Mouse (Mus musculus) midbrain, embryonic 15.5 days (tissue): ENCODE data around the gene Plekhb2. TPM values are rescaled to one million over a fixed set of nuclear protein-coding genes. Genes with fewer than 3 reads are reported as not detected.
A peak's percentile ranks its signal among the peaks of the same experiment; 100 is the strongest.

ENCODE experiments used
- ATAC-seq: fragments of 200-750 bp; cut with Nextera tagmentation; replicated peaks from 2 replicates; pipeline ENCODE4 v1.8.0; 2017; ENCODE audit warnings: moderate TSS enrichment
- H3K27ac ChIP-seq: fragments of 300-500 bp; sonication (generic); 2 replicates; pipeline ENCODE4 v1.5.1; 2015; ENCODE audit warnings: mild to moderate bottlenecking, inconsistent platforms
- H3K27me3 ChIP-seq: fragments of 300-500 bp; sonication (generic); replicated peaks from 2 replicates; pipeline ENCODE4 v1.6.1; 2015; ENCODE audit warnings: inconsistent platforms
- H3K36me3 ChIP-seq: fragments of 300-500 bp; sonication (generic); replicated peaks from 2 replicates; pipeline ENCODE4 v1.6.1; 2015; ENCODE audit warnings: inconsistent platforms
- H3K4me1 ChIP-seq: fragments of 300-500 bp; sonication (generic); 2 replicates; pipeline ENCODE4 v1.6.1; 2015; ENCODE audit warnings: inconsistent platforms
- H3K4me2 ChIP-seq: fragments of 300-500 bp; sonication (generic); 2 replicates; pipeline ENCODE4 v1.6.1; 2015; ENCODE audit warnings: inconsistent platforms, mild to moderate bottlenecking, moderate library complexity
- H3K4me3 ChIP-seq: fragments of 300-500 bp; sonication (generic); 2 replicates; pipeline ENCODE4 v1.5.1; 2015; ENCODE audit warnings: mild to moderate bottlenecking, inconsistent platforms
- H3K9ac ChIP-seq: fragments of 300-500 bp; sonication (generic); 2 replicates; pipeline ENCODE4 v1.6.1; 2015; ENCODE audit warnings: mild to moderate bottlenecking, inconsistent platforms
- H3K9me3 ChIP-seq: fragments of 300-500 bp; sonication (generic); 2 replicates; pipeline ENCODE4 v1.6.1; 2016; ENCODE audit warnings: inconsistent platforms
- WGBS: fragments of 180-500 bp; shearing (Covaris S2); methylation state at CpG from one replicate; pipeline ENCODE4 v1.1.7; 2015; ENCODE audit warnings: mixed read lengths; 5-methylcytosine and 5-hydroxymethylcytosine counted together
- polyA plus RNA-seq: library from polyadenylated mRNA; unstranded; fragments of >200 nt; fragmentation: Nextera tagmentation; extraction: Ambion mirVana; gene quantifications from 2 replicates; pipeline ENCODE4 v1.2.1, GENCODE M21; 2015

Gene Plekhb2
- polyA plus RNA-seq, 1 experiment from 2014 or later: 72.6 TPM

GRCm38 (mm10) chr1:34837951-34838689 is 11.7 kb upstream of the Plekhb2 start:
- no peak overlapping the region for H3K9ac ChIP-seq
- ATAC-seq: no peak
- no peak overlapping the region for H3K27ac ChIP-seq
- 41% methylated on average over 6 of the region's 6 CpGs for WGBS
- peaks cover 39% of the 10 kb centered on the region for H3K4me1 ChIP-seq
- H3K36me3 ChIP-seq: no peaks in the 10 kb centered on the region; the same call in 1 of the 2 replicates
- no peaks in the 10 kb centered on the region for H3K9me3 ChIP-seq
- no peak overlapping the region for H3K4me2 ChIP-seq
- no peak overlapping the region for H3K4me3 ChIP-seq
- no peaks in the 10 kb centered on the region for H3K27me3 ChIP-seq

GRCm38 (mm10) chr1:34839241-34839640 is 10.5 kb upstream of the Plekhb2 start:
- no peak for ATAC-seq
- Histone ChIP-seq H3K4me2 (no peak overlapping the region), H3K27ac (no peak overlapping the region), H3K9ac (no peak overlapping the region), H3K4me1 (peaks cover 46% of the 10 kb centered on the region), H3K4me3 (no peak overlapping the region), H3K27me3 (no peaks in the 10 kb centered on the region), H3K36me3 (no peaks in the 10 kb centered on the region; the same call in 1 of the 2 replicates), H3K9me3 (no peaks in the 10 kb centered on the region)
- WGBS: 63% methylated on average over 12 of the region's 12 CpGs

- Histone ChIP-seq H3K27me3 (no peaks in the 10 kb centered on the region), H3K4me1 (peaks cover 46% of the 10 kb centered on the region), H3K4me3 (peak overlapping the region; percentile 85), H3K27ac (peak overlapping the region; percentile 99), H3K9me3 (no peaks in the 10 kb centered on the region), H3K36me3 (no peaks in the 10 kb centered on the region), H3K9ac (peak overlapping the region; percentile 95), H3K4me2 (peak overlapping the region; percentile 87)
- 1% methylated on average over 12 of the region's 12 CpGs for WGBS
- ATAC-seq: peak; percentile 0; the same call in 1 of the 2 replicates
Measured at GRCm38 (mm10) chr1:34841709-34842388, 7.9 kb upstream of the Plekhb2 start.

GRCm38 (mm10) chr1:34842389-34842861 is 7.4 kb upstream of the Plekhb2 start:
- peak overlapping the region; percentile 95 for H3K9ac ChIP-seq
- no peaks in the 10 kb centered on the region for H3K36me3 ChIP-seq
- 0% methylated on average over 50 of the region's 51 CpGs for WGBS
- H3K4me1 ChIP-seq: peaks cover 42% of the 10 kb centered on the region
- H3K4me2 ChIP-seq: peak overlapping the region; percentile 87
- H3K4me3 ChIP-seq: peak overlapping the region; percentile 85
- no peaks in the 10 kb centered on the region for H3K9me3 ChIP-seq
- no peaks in the 10 kb centered on the region for H3K27me3 ChIP-seq
- H3K27ac ChIP-seq: peak overlapping the region; percentile 99
- peak; percentile 90 for ATAC-seq

GRCm38 (mm10) chr1:34842887-34843618 is 6.7 kb upstream of the Plekhb2 start, which contains the start of gene Fam168b:
Gene Fam168b, minus strand, starts transcription at chr1:34843065.
- under 1% methylated on average over 58 of the region's 59 CpGs for WGBS

GRCm38 (mm10) chr1:34847070-34847469 is 2.7 kb upstream of the Plekhb2 start:
- no peak overlapping the region for H3K9ac ChIP-seq
- no peak overlapping the region for H3K4me3 ChIP-seq
- no peaks in the 10 kb centered on the region for H3K9me3 ChIP-seq
- H3K4me1 ChIP-seq: peaks cover 32% of the 10 kb centered on the region
- no peaks in the 10 kb centered on the region for H3K27me3 ChIP-seq
- no peaks in the 10 kb centered on the region for H3K36me3 ChIP-seq
- WGBS: 93% methylated on average over 3 of the region's 3 CpGs
- no peak overlapping the region for H3K27ac ChIP-seq
- H3K4me2 ChIP-seq: no peak overlapping the region
- ATAC-seq: no peak

More at GRCm38 (mm10) chr1:34842887-34843618, 6.7 kb upstream of the Plekhb2 start, which contains the start of gene Fam168b:
- Histone ChIP-seq H3K27me3 (no peaks in the 10 kb centered on the region), H3K4me1 (peaks cover 38% of the 10 kb centered on the region), H3K9ac (peak within 1 kb of the TSS; percentile 95), H3K4me2 (peak within 1 kb of the TSS; percentile 87), H3K27ac (peak within 1 kb of the TSS; percentile 99), H3K36me3 (no peaks in the 10 kb centered on the region), H3K4me3 (peak within 1 kb of the TSS; percentile 85), H3K9me3 (no peaks in the 10 kb centered on the region)
- ATAC-seq: peak; percentile 93

- Histone ChIP-seq H3K36me3 (no peaks in the 10 kb centered on the region), H3K4me3 (peak overlapping the region; percentile 89), H3K27ac (peak overlapping the region; percentile 80; the same call in 1 of the 2 replicates), H3K9ac (peak overlapping the region; percentile 92), H3K4me2 (peak overlapping the region; percentile 65), H3K27me3 (no peaks in the 10 kb centered on the region), H3K9me3 (no peaks in the 10 kb centered on the region), H3K4me1 (peaks cover 37% of the 10 kb centered on the region)
- 47% methylated on average over 11 of the region's 11 CpGs for WGBS
- peak; percentile 73 for ATAC-seq
Measured at GRCm38 (mm10) chr1:34850343-34851136, 764 bp downstream of the Plekhb2 start.

- peaks cover 37% of the 10 kb centered on the region for H3K4me1 ChIP-seq
- peak overlapping the region; percentile 65 for H3K4me2 ChIP-seq
- ATAC-seq: no peak
- no peaks in the 10 kb centered on the region for H3K9me3 ChIP-seq
- no peak overlapping the region for H3K27ac ChIP-seq
- no peak overlapping the region for H3K4me3 ChIP-seq
- no peaks in the 10 kb centered on the region for H3K27me3 ChIP-seq
- WGBS: 67% methylated on average over 6 of the region's 6 CpGs
- H3K36me3 ChIP-seq: no peaks in the 10 kb centered on the region
- H3K9ac ChIP-seq: no peak overlapping the region
Measured at GRCm38 (mm10) chr1:34851562-34851961, 1.8 kb downstream of the Plekhb2 start.

GRCm38 (mm10) chr1:34852116-34852878 is 2.5 kb downstream of the Plekhb2 start:
- peaks cover 37% of the 10 kb centered on the region for H3K4me1 ChIP-seq
- no peaks in the 10 kb centered on the region for H3K27me3 ChIP-seq
- H3K4me2 ChIP-seq: peak overlapping the region; percentile 33
- 0 out of 2 replicates have a peak overlapping the region, but pooled peaks have one; percentile 42 for H3K27ac ChIP-seq
- H3K9me3 ChIP-seq: no peaks in the 10 kb centered on the region
- no peak for ATAC-seq
- H3K4me3 ChIP-seq: no peak overlapping the region
- peak overlapping the region; percentile 15; the same call in 1 of the 2 replicates for H3K9ac ChIP-seq
- WGBS: 86% methylated on average over 11 of the region's 11 CpGs
- no peaks in the 10 kb centered on the region for H3K36me3 ChIP-seq

GRCm38 (mm10) chr1:34853786-34854185 is 4.0 kb downstream of the Plekhb2 start:
- 93% methylated on average over 2 of the region's 2 CpGs for WGBS
- no peak overlapping the region for H3K27ac ChIP-seq
- H3K36me3 ChIP-seq: no peaks in the 10 kb centered on the region

More at GRCm38 (mm10) chr1:34853786-34854185, 4.0 kb downstream of the Plekhb2 start:
- H3K4me2 ChIP-seq: no peak overlapping the region
- H3K4me3 ChIP-seq: no peak overlapping the region
- H3K27me3 ChIP-seq: no peaks in the 10 kb centered on the region
- H3K4me1 ChIP-seq: peaks cover 37% of the 10 kb centered on the region
- no peaks in the 10 kb centered on the region for H3K9me3 ChIP-seq
- H3K9ac ChIP-seq: no peak overlapping the region
- ATAC-seq: no peak
